Mouse (Mus musculus): ENCODE measurements around the gene Fam83e. TPM values are rescaled to one million over a fixed set of nuclear protein-coding genes. Genes with fewer than 3 reads are reported as not detected.

Fam83e gene
- under 1 TPM; 0.37 to 0.41 TPM for total RNA-seq (2021)
- long read RNA-seq, experiment 1 = 0 reads
- long read RNA-seq, experiment 2 = 0 reads

DNA sequence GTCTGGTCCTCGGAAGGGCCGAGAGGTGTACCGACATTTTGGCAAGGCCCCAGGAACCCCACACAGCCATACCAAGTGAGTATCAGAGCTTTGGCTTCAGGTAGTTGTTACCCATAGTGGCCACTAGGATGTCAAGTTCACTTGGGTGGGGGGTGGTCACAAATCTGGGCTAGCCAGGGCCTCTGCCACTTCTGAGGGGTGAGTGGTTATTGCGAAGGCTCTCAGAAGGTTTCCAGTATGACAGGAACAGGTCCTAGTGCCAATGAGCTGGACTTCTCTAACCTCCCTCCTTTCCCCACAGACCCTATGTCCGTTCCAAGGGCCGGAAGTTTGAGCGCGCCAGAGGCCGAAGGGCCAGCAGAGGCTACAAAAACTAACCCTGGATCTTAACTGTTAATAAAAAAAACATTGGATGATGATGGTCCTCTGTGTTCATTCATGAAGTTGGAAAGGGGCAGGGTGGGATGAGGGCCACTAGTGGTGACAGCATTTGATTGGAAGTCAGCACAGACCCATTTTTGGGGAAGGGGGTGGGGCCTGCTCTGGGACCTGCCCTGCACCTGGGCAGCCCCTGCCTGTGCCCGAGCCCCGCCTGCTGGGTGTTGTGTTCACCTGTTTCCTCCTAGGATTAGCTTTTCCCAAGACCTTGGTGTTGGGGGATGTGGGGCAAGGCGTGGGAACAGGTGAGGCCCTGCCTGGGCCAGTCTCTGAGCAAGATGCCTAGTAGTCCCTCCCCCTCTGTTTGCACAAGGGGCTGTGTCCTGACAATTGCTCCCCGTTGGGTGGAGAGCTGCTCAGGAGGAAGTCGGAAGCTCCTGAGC lies at the start of gene Fam83e:
TSS of gene Fam83e (plus strand) at position 800 of the 821 bp plus-strand sequence.
- peak in 1 of 2 experiments; percentile 7 for DNase-seq (ENCODE audit: extremely low spot score in 1 of 2, low spot score in 2 of 2)
- TF ChIP-seq CTCF (IDR thresholded peaks at IDR 0.05) = peak; percentile 28
- Histone ChIP-seq H3K4me3 (no peak within 1 kb of the TSS), H3K27ac (no peak within 1 kb of the TSS)
- intact Hi-C loops (cut with DNase I) = no loop called here

DNA sequence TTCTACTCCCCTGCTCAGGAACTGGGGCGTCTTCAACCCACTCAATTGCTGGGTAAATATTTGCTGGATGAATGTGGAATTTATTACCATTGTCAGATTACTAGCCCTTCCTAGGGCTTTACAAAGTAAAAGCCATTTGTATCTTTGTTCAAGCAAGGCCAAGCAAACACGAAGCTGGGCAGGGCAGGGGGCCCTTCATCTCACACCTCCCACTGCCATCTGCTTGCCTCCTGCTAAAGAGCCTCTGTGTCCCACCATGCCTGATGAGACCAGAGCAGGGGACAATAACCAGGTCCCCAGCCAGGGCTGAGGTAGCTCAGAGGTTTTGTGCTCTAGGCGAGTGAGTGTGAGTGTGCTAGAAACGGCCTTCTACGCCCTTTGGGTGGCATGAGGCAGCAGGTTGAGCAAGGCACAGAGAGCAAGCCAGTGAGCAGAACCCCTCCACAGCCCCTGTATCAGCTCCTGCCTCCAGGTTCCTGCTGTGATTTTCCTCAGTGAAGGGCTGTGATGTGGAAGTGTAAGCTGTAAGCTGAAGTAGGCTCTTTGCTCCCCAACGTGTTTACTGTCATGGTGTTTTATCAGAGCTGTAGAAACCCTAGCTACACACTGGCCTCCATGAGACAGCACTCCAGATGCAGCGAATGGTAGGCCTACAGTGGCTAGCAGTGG lies 43.3 kb upstream of the Fam83e start:
- Histone ChIP-seq H3K4me3 (no peak overlapping the region), H3K27ac (no peak overlapping the region)
- intact Hi-C loops (cut with DNase I) = no loop called here
- TF ChIP-seq CTCF (IDR thresholded peaks at IDR 0.05) = no peak
- no peak for DNase-seq (ENCODE audit: extremely low spot score in 1 of 2, low spot score in 2 of 2)

DNA sequence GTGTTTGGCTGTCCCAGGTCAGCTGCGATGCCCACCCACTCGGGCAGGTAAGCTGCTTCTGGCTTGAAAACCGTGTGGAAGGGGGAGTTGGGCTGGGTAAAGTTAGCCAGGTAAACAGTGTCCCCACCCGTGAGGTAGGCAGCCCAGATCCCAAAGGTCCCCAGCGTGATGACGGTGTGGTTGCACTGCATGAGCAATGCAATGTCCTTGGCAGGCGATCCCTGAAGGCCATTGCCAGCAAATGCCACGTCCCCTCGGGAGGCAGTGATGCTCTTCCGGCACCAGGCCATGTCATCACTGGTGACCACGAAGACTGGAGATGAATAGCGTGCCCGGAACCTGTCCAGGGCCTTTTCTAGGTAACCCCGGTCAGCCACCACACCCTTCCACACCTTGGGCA lies 42.5 kb upstream of the Fam83e start:
- no peak for DNase-seq (ENCODE audit: extremely low spot score in 1 of 2, low spot score in 2 of 2)
- no peak for TF ChIP-seq CTCF (IDR thresholded peaks at IDR 0.05)
- Histone ChIP-seq H3K27ac (no peak overlapping the region), H3K4me3 (no peak overlapping the region)
- intact Hi-C loops (cut with DNase I) = no loop called here

DNA sequence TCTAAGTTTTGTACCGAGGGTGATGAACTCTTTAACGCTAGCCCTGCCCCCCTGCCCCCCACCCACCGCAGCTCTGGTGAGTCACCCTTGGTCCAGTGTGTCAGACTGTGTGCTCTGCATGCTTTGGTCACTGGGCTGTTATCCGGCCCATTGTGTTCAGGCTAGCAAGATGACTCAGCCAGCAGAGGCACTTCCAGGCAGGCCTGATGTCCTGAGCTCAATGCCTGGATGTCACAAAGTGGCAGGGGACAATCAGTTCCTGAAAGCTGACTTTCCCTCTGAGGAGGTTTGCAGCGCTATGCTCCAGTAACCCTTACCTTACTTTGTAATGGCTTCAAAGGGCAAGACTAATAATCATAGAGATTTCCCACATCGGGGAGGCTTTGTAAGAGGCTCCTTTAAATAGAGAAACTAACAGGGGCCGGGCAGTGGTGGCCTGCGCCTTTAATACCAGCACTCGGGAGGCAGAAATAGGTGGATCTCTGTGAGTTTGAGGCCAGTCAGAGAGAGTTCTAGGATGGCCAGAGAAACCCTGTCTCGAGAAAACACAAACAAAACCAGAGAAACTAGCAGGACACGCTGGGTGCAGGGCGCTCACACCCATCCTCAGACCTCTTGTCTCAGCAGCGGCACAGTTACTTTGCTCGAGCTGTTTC lies 40.9 kb upstream of the Fam83e start:
- intact Hi-C loops (cut with DNase I) = loop anchor here (5.0 kb wide), 1 partner anchor 213 kb away; the partner anchor contains the start of gene Bax
- H3K27ac ChIP-seq = peak overlapping the region; percentile 53; the same call in 1 of the 2 replicates
- no peak overlapping the region for H3K4me3 ChIP-seq
- TF ChIP-seq CTCF (IDR thresholded peaks at IDR 0.05) = no peak
- DNase-seq (ENCODE audit: extremely low spot score in 1 of 2, low spot score in 2 of 2) = no peak

DNA sequence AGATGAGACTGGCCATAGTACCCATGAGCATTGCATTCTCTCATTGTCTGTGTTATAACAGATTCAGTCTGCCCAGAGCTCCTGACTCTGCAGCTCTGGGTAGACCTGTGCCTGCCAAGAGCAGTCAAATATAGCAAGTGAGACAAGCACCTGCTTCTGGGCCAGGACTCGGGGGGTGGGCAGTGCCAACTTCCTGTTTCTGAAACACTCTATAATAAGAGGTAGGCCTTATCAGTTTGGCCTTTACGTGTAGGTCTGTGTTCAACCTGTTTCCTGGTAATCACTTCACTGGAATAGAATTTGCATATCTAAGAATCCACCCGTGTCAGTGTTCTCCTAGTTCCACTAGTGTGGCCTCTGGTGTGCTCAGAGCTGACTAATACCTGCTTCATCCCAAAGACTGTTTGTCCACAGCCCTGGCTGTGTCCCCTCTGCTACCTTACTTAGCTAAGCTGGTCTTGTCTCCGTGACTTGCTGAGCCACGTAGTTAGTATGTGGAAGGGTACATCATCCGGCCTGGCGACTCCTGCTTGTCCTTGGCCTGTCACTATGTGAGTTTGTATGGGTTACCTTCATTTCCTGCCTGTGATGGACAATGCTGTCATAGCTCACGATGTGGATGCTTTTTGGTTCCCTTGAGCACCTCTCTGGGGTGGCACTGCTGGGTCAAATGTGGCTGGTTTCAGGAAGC lies 39.8 kb upstream of the Fam83e start:
- no peak for DNase-seq (ENCODE audit: extremely low spot score in 1 of 2, low spot score in 2 of 2)
- Histone ChIP-seq H3K4me3 (no peak overlapping the region), H3K27ac (no peak overlapping the region)
- intact Hi-C loops (cut with DNase I) = loop anchor here (5.0 kb wide), 1 partner anchor 214 kb away; the partner anchor contains the start of gene Bax
- no peak for TF ChIP-seq CTCF (IDR thresholded peaks at IDR 0.05)

DNA sequence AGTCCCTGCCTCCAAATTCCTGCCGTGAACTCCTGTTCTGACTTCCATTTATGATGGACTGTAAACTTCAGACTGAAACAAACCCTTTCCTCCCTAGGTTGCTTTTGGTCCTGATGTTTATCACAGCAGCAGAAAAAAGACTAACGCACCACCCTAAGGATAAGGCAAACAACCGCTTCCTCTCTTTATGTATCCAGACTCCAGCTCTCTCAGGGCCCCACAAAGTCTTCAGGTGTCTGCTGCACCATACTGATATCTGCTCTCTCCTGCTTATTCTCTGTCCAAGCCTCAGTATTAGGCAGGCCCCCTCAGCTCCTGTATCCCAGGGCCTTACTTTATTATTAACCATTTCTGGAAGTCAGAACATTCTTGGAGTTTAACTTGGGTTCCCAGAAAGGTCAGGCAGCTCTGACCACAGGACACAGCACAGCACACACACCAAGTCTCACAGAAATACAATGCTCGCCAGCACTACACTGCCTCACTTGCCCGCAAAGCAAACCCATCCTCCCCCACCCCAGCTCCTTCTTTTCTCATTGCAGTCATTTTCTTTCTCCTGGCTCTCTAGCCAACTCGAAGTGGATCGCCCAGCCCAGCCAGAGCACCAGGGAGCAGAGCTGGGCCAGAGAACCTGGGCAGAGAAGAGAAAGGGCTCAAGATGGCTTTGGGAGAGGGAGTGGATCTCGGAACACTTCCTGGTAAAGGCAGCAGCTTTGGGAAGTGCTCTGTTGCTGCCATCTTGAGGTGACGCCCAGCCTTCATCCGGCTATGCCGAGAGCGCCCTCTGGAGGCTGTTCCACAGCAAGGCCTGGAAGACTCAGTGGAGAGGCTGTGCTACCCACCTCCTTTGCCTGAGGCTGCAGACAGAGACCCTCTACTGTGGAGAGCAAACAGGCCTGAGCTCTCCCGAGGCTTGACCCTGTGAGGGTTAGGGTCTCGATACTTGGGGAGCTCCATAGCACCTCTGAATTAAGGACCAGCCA lies 38.6 kb upstream of the Fam83e start:
- Histone ChIP-seq H3K4me3 (no peak overlapping the region; the same call in 1 of the 2 replicates), H3K27ac (peak overlapping the region; percentile 69)
- TF ChIP-seq CTCF (IDR thresholded peaks at IDR 0.05) = peak; percentile 99
- intact Hi-C loops (cut with DNase I) = loop anchor here (2.0 to 5.0 kb wide), 2 partner anchors 90 to 215 kb away; partner anchors contain the start of gene Bax
- peak; percentile 83 to 84 for DNase-seq (ENCODE audit: extremely low spot score in 1 of 2, low spot score in 2 of 2)

DNA sequence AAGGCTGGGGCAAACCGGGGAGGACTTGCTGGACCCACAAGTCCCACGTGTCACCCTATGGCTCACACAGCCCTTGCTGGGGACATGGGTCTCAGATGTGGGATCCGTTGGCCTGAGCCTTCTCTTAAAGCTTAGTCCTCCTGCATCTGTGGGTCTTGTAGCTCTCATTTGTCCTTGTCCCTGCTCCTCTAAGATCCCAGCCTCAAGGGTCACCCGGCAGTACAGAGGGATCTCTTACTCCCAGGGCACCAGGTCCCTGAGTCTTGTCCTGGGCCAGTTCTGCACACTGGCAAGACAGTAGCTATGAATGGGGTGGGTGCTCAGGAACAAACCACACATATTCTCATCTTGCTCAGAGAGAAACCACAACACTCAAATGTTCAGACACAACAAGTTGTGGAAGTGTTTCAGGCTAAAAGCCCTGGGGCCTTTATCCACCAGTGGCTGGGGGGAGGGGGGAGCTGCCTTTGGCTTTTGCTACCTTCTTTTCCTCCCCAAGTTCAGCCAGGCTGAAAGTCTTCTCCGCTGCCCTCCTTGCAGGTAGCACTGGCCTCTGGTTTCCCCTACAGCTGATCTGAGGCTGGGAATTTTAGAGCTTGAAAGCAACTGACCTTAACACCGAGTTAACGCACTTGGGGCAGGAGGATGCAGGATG lies 37.5 kb upstream of the Fam83e start, which contains the start of gene Ntn5:
TSS of gene Ntn5 (plus strand) at position 627 of the 655 bp plus-strand sequence.
- DNase-seq (ENCODE audit: extremely low spot score in 1 of 2, low spot score in 2 of 2) = no peak
- TF ChIP-seq CTCF (IDR thresholded peaks at IDR 0.05) = no peak
- intact Hi-C loops (cut with DNase I) = loop anchor here (2.0 to 5.0 kb wide), 2 partner anchors 91 to 216 kb away; partner anchors contain the start of gene Bax
- Histone ChIP-seq H3K4me3 (peak within 1 kb of the TSS; percentile 11), H3K27ac (peak within 1 kb of the TSS; percentile 28; the same call in 1 of the 2 replicates)

DNA sequence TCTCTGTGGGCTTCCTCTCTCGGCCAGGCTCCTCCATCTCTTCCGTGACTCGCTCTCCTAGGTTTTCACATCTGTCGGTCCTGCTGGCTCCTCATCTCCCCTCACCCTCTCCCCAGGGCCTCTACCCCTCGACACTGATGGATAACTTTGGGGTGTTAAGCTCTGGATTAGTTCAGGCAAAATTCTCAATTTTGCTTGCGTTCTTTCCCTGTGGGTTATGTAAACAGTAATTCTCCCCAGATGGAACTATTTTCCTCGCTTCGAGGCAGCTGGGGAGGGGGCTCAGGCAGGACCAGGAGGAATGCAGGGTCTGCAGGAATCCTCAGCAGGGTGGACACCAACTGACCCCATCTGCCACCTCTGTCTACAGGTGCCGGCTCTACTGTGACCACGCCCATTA lies 35.2 kb upstream of the Fam83e start:
- intact Hi-C loops (cut with DNase I) = no loop called here
- no peak overlapping the region for H3K4me3 ChIP-seq
- H3K27ac ChIP-seq = no peak overlapping the region
- no peak for DNase-seq (ENCODE audit: extremely low spot score in 1 of 2, low spot score in 2 of 2)
- TF ChIP-seq CTCF (IDR thresholded peaks at IDR 0.05) = no peak

DNA sequence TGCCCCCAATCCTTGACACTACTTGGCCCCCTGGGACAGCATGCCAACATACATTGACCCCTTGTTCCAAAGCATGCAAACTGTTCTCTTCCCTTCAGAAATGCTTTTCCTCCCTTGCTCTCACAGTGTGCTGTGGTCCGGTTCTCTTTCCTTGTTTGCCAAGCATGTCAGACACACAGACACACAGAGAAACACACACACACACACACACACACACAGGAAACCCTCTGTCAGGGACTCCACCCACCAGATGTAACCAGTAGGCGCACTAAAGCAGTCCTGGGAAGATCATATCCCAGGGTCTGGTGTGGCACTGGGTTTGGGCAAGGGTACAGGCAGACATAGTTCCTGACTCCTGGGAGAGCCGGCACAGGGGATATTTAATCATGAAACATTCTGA lies 34.2 kb upstream of the Fam83e start:
- no peak overlapping the region for H3K4me3 ChIP-seq
- no peak for DNase-seq (ENCODE audit: extremely low spot score in 1 of 2, low spot score in 2 of 2)
- TF ChIP-seq CTCF (IDR thresholded peaks at IDR 0.05) = no peak
- intact Hi-C loops (cut with DNase I) = no loop called here
- H3K27ac ChIP-seq = no peak overlapping the region

DNA sequence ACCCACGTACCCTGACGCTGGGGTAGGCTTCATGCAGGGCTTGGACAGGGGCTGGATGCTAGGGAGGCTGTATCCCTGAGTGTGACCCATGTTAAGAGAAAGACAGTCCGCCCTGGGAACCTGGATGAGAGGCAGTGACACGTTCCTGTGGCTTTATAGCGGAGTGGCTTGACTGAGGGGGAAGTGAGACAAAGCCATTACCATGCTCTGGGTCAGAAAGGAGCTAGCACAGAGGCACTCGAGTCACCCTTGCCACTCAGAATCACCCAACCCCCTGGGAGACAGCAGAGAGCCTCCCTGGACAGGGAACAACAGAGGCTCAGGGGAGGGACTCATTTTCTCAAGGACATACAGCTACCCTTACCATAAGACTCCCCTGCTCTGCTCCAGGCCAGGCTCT lies 31.9 kb upstream of the Fam83e start:
- no peak for TF ChIP-seq CTCF (IDR thresholded peaks at IDR 0.05)
- no peak overlapping the region for H3K27ac ChIP-seq
- intact Hi-C loops (cut with DNase I) = no loop called here
- no peak overlapping the region for H3K4me3 ChIP-seq
- no peak for DNase-seq (ENCODE audit: extremely low spot score in 1 of 2, low spot score in 2 of 2)

Data from left cerebral cortex, adult 2 months (tissue).